Mouse (Mus musculus): ENCODE measurements around the gene Slc30a5. TPM values are rescaled to one million over a fixed set of nuclear protein-coding genes. Genes with fewer than 3 reads are reported as not detected.

The Slc30a5 gene
- total RNA-seq, 1 experiment: 85.6 TPM

GRCm38 (mm10) chr13:100859117-100859516 is 25.9 kb upstream of the Slc30a5 start:
- no peak overlapping the region for H3K9ac ChIP-seq (ENCODE audit: insufficient read depth, low read depth, low read length, poor library complexity, severe bottlenecking)
- H3K4me1 ChIP-seq (ENCODE audit: control insufficient read depth in 2 of 2, insufficient read depth in 2 of 2, low read length in 2 of 2, poor library complexity in 1 of 2): no peaks in the 10 kb centered on the region
- TF ChIP-seq ZNF384 (IDR thresholded peaks at IDR 0.05; ENCODE audit: low read depth, low read length): no peak
- no peak for TF ChIP-seq HCFC1 (IDR thresholded peaks at IDR 0.05; ENCODE audit: borderline replicate concordance, insufficient read depth, low read length)
- no peak for TF ChIP-seq ZC3H11A (IDR thresholded peaks at IDR 0.05; ENCODE audit: borderline replicate concordance, low read depth, low read length)
- no peak for TF ChIP-seq CHD2 (IDR thresholded peaks at IDR 0.05; ENCODE audit: low read depth, low read length)
- TF ChIP-seq MAFK (IDR thresholded peaks at IDR 0.05; ENCODE audit: insufficient read depth, low read depth, low read length): no peak
- no peaks in the 10 kb centered on the region for H3K9me3 ChIP-seq (ENCODE audit: control insufficient read depth, insufficient read depth, low read depth, low read length)
- in situ Hi-C loops (cut with MboI; ENCODE audit: low sequenced_read_pairs in 2 of 2, unreplicated experiment in 2 of 2): no loop called here
- no peak overlapping the region for H3K27ac ChIP-seq (ENCODE audit: insufficient read depth, low read depth, low read length, poor library complexity, severe bottlenecking)
- no peak overlapping the region for H3K4me3 ChIP-seq (ENCODE audit: insufficient read depth in 1 of 2, low read depth in 1 of 2, low read length in 2 of 2, poor library complexity in 1 of 2, severe bottlenecking in 1 of 2)
- DNase-seq (ENCODE audit: low read depth, low spot score): no peak
- H3K36me3 ChIP-seq (ENCODE audit: control insufficient read depth, insufficient read depth, low read length, poor library complexity, severe bottlenecking): no peaks in the 10 kb centered on the region

- no peak overlapping the region for H3K9ac ChIP-seq (ENCODE audit: insufficient read depth, low read depth, low read length, poor library complexity, severe bottlenecking)
- no peaks in the 10 kb centered on the region for H3K36me3 ChIP-seq (ENCODE audit: control insufficient read depth, insufficient read depth, low read length, poor library complexity, severe bottlenecking)
- H3K27ac ChIP-seq (ENCODE audit: insufficient read depth, low read depth, low read length, poor library complexity, severe bottlenecking): no peak overlapping the region
- peak; percentile 58 for DNase-seq (ENCODE audit: low read depth, low spot score)
- no peak overlapping the region for H3K4me3 ChIP-seq (ENCODE audit: insufficient read depth in 1 of 2, low read depth in 1 of 2, low read length in 2 of 2, poor library complexity in 1 of 2, severe bottlenecking in 1 of 2)
- no peaks in the 10 kb centered on the region for H3K9me3 ChIP-seq (ENCODE audit: control insufficient read depth, insufficient read depth, low read depth, low read length)
- TF ChIP-seq ZNF384 (IDR thresholded peaks at IDR 0.05; ENCODE audit: low read depth, low read length) (peak; percentile 72; the same call in 1 of the 2 replicates), CHD2 (IDR thresholded peaks at IDR 0.05; ENCODE audit: low read depth, low read length) (no peak)
- H3K4me1 ChIP-seq (ENCODE audit: control insufficient read depth in 2 of 2, insufficient read depth in 2 of 2, low read length in 2 of 2, poor library complexity in 1 of 2): no peaks in the 10 kb centered on the region
- in situ Hi-C loops (cut with MboI; ENCODE audit: low sequenced_read_pairs in 2 of 2, unreplicated experiment in 2 of 2): no loop called here
Observed at GRCm38 (mm10) chr13:100854174-100854573, 20.9 kb upstream of the Slc30a5 start.

GRCm38 (mm10) chr13:100853120-100853519 is 19.9 kb upstream of the Slc30a5 start:
- in situ Hi-C loops (cut with MboI; ENCODE audit: low sequenced_read_pairs in 2 of 2, unreplicated experiment in 2 of 2): no loop called here
- TF ChIP-seq ZC3H11A (IDR thresholded peaks at IDR 0.05; ENCODE audit: borderline replicate concordance, low read depth, low read length): no peak
- TF ChIP-seq CHD2 (IDR thresholded peaks at IDR 0.05; ENCODE audit: low read depth, low read length): no peak
- TF ChIP-seq MAFK (IDR thresholded peaks at IDR 0.05; ENCODE audit: insufficient read depth, low read depth, low read length): no peak
- no peak for TF ChIP-seq ZNF384 (IDR thresholded peaks at IDR 0.05; ENCODE audit: low read depth, low read length)
- no peak for TF ChIP-seq HCFC1 (IDR thresholded peaks at IDR 0.05; ENCODE audit: borderline replicate concordance, insufficient read depth, low read length)
- no peak overlapping the region for H3K4me3 ChIP-seq (ENCODE audit: insufficient read depth in 1 of 2, low read depth in 1 of 2, low read length in 2 of 2, poor library complexity in 1 of 2, severe bottlenecking in 1 of 2)
- H3K4me1 ChIP-seq (ENCODE audit: control insufficient read depth in 2 of 2, insufficient read depth in 2 of 2, low read length in 2 of 2, poor library complexity in 1 of 2): no peaks in the 10 kb centered on the region
- no peaks in the 10 kb centered on the region for H3K9me3 ChIP-seq (ENCODE audit: control insufficient read depth, insufficient read depth, low read depth, low read length)
- no peak for DNase-seq (ENCODE audit: low read depth, low spot score)
- no peak overlapping the region for H3K9ac ChIP-seq (ENCODE audit: insufficient read depth, low read depth, low read length, poor library complexity, severe bottlenecking)
- H3K36me3 ChIP-seq (ENCODE audit: control insufficient read depth, insufficient read depth, low read length, poor library complexity, severe bottlenecking): no peaks in the 10 kb centered on the region
- H3K27ac ChIP-seq (ENCODE audit: insufficient read depth, low read depth, low read length, poor library complexity, severe bottlenecking): no peak overlapping the region

- H3K9me3 ChIP-seq (ENCODE audit: control insufficient read depth, insufficient read depth, low read depth, low read length): no peaks in the 10 kb centered on the region
- in situ Hi-C loops (cut with MboI; ENCODE audit: low sequenced_read_pairs in 2 of 2, unreplicated experiment in 2 of 2): no loop called here
- TF ChIP-seq HCFC1 (IDR thresholded peaks at IDR 0.05; ENCODE audit: borderline replicate concordance, insufficient read depth, low read length): no peak
- TF ChIP-seq MAFK (IDR thresholded peaks at IDR 0.05; ENCODE audit: insufficient read depth, low read depth, low read length): no peak
- no peak for TF ChIP-seq CHD2 (IDR thresholded peaks at IDR 0.05; ENCODE audit: low read depth, low read length)
- TF ChIP-seq ZC3H11A (IDR thresholded peaks at IDR 0.05; ENCODE audit: borderline replicate concordance, low read depth, low read length): no peak
- TF ChIP-seq ZNF384 (IDR thresholded peaks at IDR 0.05; ENCODE audit: low read depth, low read length): no peak
Observed at GRCm38 (mm10) chr13:100849137-100849536, 15.9 kb upstream of the Slc30a5 start.

More at GRCm38 (mm10) chr13:100849137-100849536, 15.9 kb upstream of the Slc30a5 start:
- no peak overlapping the region for H3K4me3 ChIP-seq (ENCODE audit: insufficient read depth in 1 of 2, low read depth in 1 of 2, low read length in 2 of 2, poor library complexity in 1 of 2, severe bottlenecking in 1 of 2)
- no peak overlapping the region for H3K9ac ChIP-seq (ENCODE audit: insufficient read depth, low read depth, low read length, poor library complexity, severe bottlenecking)
- H3K4me1 ChIP-seq (ENCODE audit: control insufficient read depth in 2 of 2, insufficient read depth in 2 of 2, low read length in 2 of 2, poor library complexity in 1 of 2): no peaks in the 10 kb centered on the region
- no peaks in the 10 kb centered on the region for H3K36me3 ChIP-seq (ENCODE audit: control insufficient read depth, insufficient read depth, low read length, poor library complexity, severe bottlenecking)
- H3K27ac ChIP-seq (ENCODE audit: insufficient read depth, low read depth, low read length, poor library complexity, severe bottlenecking): no peak overlapping the region
- DNase-seq (ENCODE audit: low read depth, low spot score): no peak
